Mouse (Mus musculus) heart, adult 2 months (tissue): Measurements from ENCODE around the gene Agap1. TPM values are rescaled to one million over a fixed set of nuclear protein-coding genes. Genes with fewer than 3 reads are reported as not detected.

Source experiments
- DNase-seq, 2 experiments: peaks; one replicate each; pipeline ENCODE4 v3.0.0; 2021
- H3K27ac ChIP-seq: fragments of 200-600 bp; 2 replicates; pipeline ENCODE4 v1.8.1; 2022
- H3K27me3 ChIP-seq: fragments of 200-500 bp; 2 replicates; pipeline ENCODE4 v1.6.1; 2012; ENCODE audit warnings: mild to moderate bottlenecking, low read length, inconsistent platforms, mixed read lengths; ENCODE audit not compliant: control insufficient read depth, insufficient read depth
- H3K36me3 ChIP-seq: fragments of 200-500 bp; 2 replicates; pipeline ENCODE4 v1.6.1; 2012; ENCODE audit warnings: low read length, inconsistent platforms; ENCODE audit not compliant: control insufficient read depth, insufficient read depth
- H3K4me1 ChIP-seq: fragments of 200-500 bp; 2 replicates; pipeline ENCODE4 v1.6.1; 2011; ENCODE audit warnings: low read length; ENCODE audit not compliant: control insufficient read depth, insufficient read depth
- H3K4me3 ChIP-seq: fragments of 200-600 bp; 2 replicates; pipeline ENCODE4 v1.8.1; 2022
- H3K79me2 ChIP-seq: fragments of 200-500 bp; replicated peaks from 2 replicates; pipeline ENCODE4 v1.6.1; 2012; ENCODE audit warnings: mild to moderate bottlenecking, inconsistent platforms, low read length, moderate library complexity, mixed read lengths; ENCODE audit not compliant: control insufficient read depth, insufficient read depth
- H3K9ac ChIP-seq: fragments of 200-500 bp; 2 replicates; pipeline ENCODE4 v1.6.1; 2012; ENCODE audit warnings: low read depth, mild to moderate bottlenecking, control low read depth, inconsistent platforms, low read length, mixed read lengths
- CTCF ChIP-seq: fragments of 200-600 bp; IDR thresholded peaks from 2 replicates; pipeline ENCODE4 v1.8.1; 2022; ENCODE audit warnings: antibody characterized with exemption, mild to moderate bottlenecking, moderate library complexity
- EP300 ChIP-seq: fragments of 200-500 bp; IDR thresholded peaks from 2 replicates; pipeline ENCODE4 v1.6.1; 2011; ENCODE audit warnings: low read depth, low read length, control low read depth; ENCODE audit not compliant: insufficient read depth
- POLR2A ChIP-seq: fragments of 200-500 bp; IDR thresholded peaks from 2 replicates; pipeline ENCODE4 v1.6.1; 2011; ENCODE audit warnings: mild to moderate bottlenecking, low read depth, low read length, control low read depth; ENCODE audit not compliant: insufficient read depth
- WGBS: fragments of 180-500 bp; shearing (Covaris S2); methylation state at CpG from one replicate; pipeline ENCODE4 v1.1.7; 2018; 5-methylcytosine and 5-hydroxymethylcytosine counted together
- intact Hi-C: fragments of 180-260 bp; cut with DNase I; formaldehyde crosslinking; loops from one replicate; pipeline ENCODE4 v1.15.1; 2025
- polyA plus RNA-seq: library from polyadenylated mRNA; depleted of rRNA; stranded (reverse); fragments of >200 nt; gene quantifications from 2 replicates; pipeline ENCODE4 v1.2.3, GENCODE M21; 2012
- total RNA-seq, 2 experiments: library from RNA; stranded (reverse); gene quantifications; 2 replicates each; pipeline ENCODE4 v1.2.3; 2021

Agap1 gene
- total and polyA plus RNA-seq, 3 experiments, result 11.4 to 62.1 (median 59.0) TPM

- WGBS, result under 1% methylated on average over 45 of the region's 45 CpGs
- Histone ChIP-seq H3K36me3 (no peaks in the 10 kb centered on the region), H3K9ac (no peak overlapping the region), H3K79me2 (no peaks in the 10 kb centered on the region), H3K27me3 (peaks cover 51% of the 10 kb centered on the region), H3K4me1 (no peaks in the 10 kb centered on the region; the same call in 1 of the 2 replicates), H3K27ac (no peak overlapping the region), H3K4me3 (peak overlapping the region; percentile 39)
- no peak for TF ChIP-seq CTCF
- TF ChIP-seq POLR2A, result no peak
- no peak for TF ChIP-seq EP300
- intact Hi-C loops, result no loop called here
- no peak for DNase-seq
Observed at GRCm38 (mm10) chr1:89930551-89930950, 475.9 kb downstream of the Agap1 start.

GRCm38 (mm10) chr1:89931120-89931519, 476.5 kb downstream of the Agap1 start, which contains the start of gene Gbx2:
Gene Gbx2, minus strand, starts transcription at chr1:89931179.
- intact Hi-C loops, result no loop called here
- no peaks in the 10 kb centered on the region for H3K79me2 ChIP-seq
- H3K4me3 ChIP-seq, result peak within 1 kb of the TSS; percentile 39
- WGBS, result 2% methylated on average over 33 of the region's 33 CpGs
- no peaks in the 10 kb centered on the region for H3K36me3 ChIP-seq
- DNase-seq, result peak in 1 of 2 experiments; percentile 33
- 0 out of 2 replicates have a peak within 1 kb of the TSS, but pooled peaks have one; percentile 22 for H3K9ac ChIP-seq
- peaks cover 56% of the 10 kb centered on the region for H3K27me3 ChIP-seq
- no peak within 1 kb of the TSS for H3K27ac ChIP-seq
- TF ChIP-seq POLR2A, result no peak
- TF ChIP-seq EP300, result no peak
- no peak for TF ChIP-seq CTCF
- no peaks in the 10 kb centered on the region; the same call in 1 of the 2 replicates for H3K4me1 ChIP-seq

GRCm38 (mm10) chr1:89932021-89932423, 477.4 kb downstream of the Agap1 start:
- intact Hi-C loops, result no loop called here
- WGBS, result 12% methylated on average over 19 of the region's 19 CpGs
- H3K27ac ChIP-seq, result no peak overlapping the region

DNA sequence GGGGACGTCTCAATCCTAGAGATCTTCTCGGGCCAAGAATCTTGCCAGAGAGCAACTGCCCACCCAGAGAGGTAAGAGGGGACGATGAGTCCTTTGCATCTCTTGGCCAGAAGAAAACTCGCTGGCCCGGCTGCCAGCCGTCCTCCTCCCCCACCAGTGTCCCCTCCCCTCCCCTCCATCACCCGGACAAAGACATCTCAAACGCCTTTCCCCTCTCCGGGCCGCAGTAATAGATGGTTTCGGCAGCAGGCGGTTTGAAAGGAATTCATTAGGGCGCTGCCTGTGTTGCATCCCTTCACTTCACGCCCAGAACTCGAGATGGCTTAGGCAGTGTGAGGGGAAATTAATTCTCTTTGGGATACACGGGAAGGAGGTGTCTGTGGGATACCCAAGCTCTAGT, 478.0 kb downstream of the Agap1 start:
- H3K27me3 ChIP-seq, result peaks cover 62% of the 10 kb centered on the region
- intact Hi-C loops, result no loop called here
- H3K4me3 ChIP-seq, result no peak overlapping the region
- no peak overlapping the region for H3K9ac ChIP-seq
- DNase-seq, result no peak
- no peaks in the 10 kb centered on the region for H3K36me3 ChIP-seq
- 10% methylated on average over 16 of the region's 16 CpGs for WGBS
- no peaks in the 10 kb centered on the region for H3K79me2 ChIP-seq
- no peak overlapping the region for H3K27ac ChIP-seq
- H3K4me1 ChIP-seq, result no peaks in the 10 kb centered on the region; the same call in 1 of the 2 replicates
- TF ChIP-seq POLR2A (no peak), EP300 (no peak), CTCF (no peak)

More at GRCm38 (mm10) chr1:89932021-89932423, 477.4 kb downstream of the Agap1 start:
- Histone ChIP-seq H3K4me3 (no peak overlapping the region), H3K36me3 (no peaks in the 10 kb centered on the region), H3K4me1 (no peaks in the 10 kb centered on the region; the same call in 1 of the 2 replicates), H3K9ac (no peak overlapping the region), H3K27me3 (peaks cover 61% of the 10 kb centered on the region), H3K79me2 (no peaks in the 10 kb centered on the region)
- no peak for TF ChIP-seq CTCF
- no peak for DNase-seq

DNA sequence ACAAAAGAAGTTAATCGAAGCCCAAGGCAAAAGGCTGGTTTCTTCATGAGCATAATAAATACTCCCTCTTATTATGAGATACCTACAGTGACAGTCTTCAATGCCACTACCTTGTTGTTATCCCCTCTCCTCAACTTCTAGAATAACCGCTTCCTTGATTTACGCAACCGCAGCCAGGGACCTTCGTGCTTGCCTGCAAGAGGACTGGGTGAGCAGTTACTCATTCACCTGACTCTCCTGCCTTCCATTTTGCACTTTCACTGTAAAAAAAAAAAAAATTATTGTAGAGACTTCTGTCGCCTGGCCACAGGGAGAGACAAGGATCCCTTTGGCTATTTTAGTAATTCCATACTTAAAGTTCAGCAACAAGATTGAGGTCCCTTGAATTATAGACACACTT, 478.4 kb downstream of the Agap1 start:
- H3K27ac ChIP-seq, result no peak overlapping the region
- intact Hi-C loops, result no loop called here
- H3K4me3 ChIP-seq, result no peak overlapping the region
- H3K79me2 ChIP-seq, result no peaks in the 10 kb centered on the region
- H3K27me3 ChIP-seq, result peaks cover 64% of the 10 kb centered on the region
- no peaks in the 10 kb centered on the region for H3K36me3 ChIP-seq
- DNase-seq, result no peak
- no peaks in the 10 kb centered on the region; the same call in 1 of the 2 replicates for H3K4me1 ChIP-seq
- WGBS, result 27% methylated on average over 6 of the region's 6 CpGs
- no peak overlapping the region for H3K9ac ChIP-seq
- no peak for TF ChIP-seq EP300
- TF ChIP-seq POLR2A, result no peak
- TF ChIP-seq CTCF, result no peak

- Histone ChIP-seq H3K27me3 (peaks cover 61% of the 10 kb centered on the region), H3K36me3 (no peaks in the 10 kb centered on the region), H3K27ac (no peak overlapping the region), H3K4me1 (no peaks in the 10 kb centered on the region; the same call in 1 of the 2 replicates), H3K9ac (no peak overlapping the region), H3K79me2 (no peaks in the 10 kb centered on the region), H3K4me3 (no peak overlapping the region)
- no peak for TF ChIP-seq EP300
- TF ChIP-seq POLR2A, result no peak
- no peak for TF ChIP-seq CTCF
- 11% methylated on average over 21 of the region's 21 CpGs for WGBS
- intact Hi-C loops, result no loop called here
- no peak for DNase-seq
Observed at GRCm38 (mm10) chr1:89933786-89934185, 479.2 kb downstream of the Agap1 start.
